Mouse (Mus musculus): ENCODE results near the gene Dnali1. TPM values are rescaled to one million over a fixed set of nuclear protein-coding genes. Genes with fewer than 3 reads are reported as not detected.

Dnali1 gene
- not detected in 2 replicates for total RNA-seq (2021)
- long read RNA-seq, result 0 reads

DNA sequence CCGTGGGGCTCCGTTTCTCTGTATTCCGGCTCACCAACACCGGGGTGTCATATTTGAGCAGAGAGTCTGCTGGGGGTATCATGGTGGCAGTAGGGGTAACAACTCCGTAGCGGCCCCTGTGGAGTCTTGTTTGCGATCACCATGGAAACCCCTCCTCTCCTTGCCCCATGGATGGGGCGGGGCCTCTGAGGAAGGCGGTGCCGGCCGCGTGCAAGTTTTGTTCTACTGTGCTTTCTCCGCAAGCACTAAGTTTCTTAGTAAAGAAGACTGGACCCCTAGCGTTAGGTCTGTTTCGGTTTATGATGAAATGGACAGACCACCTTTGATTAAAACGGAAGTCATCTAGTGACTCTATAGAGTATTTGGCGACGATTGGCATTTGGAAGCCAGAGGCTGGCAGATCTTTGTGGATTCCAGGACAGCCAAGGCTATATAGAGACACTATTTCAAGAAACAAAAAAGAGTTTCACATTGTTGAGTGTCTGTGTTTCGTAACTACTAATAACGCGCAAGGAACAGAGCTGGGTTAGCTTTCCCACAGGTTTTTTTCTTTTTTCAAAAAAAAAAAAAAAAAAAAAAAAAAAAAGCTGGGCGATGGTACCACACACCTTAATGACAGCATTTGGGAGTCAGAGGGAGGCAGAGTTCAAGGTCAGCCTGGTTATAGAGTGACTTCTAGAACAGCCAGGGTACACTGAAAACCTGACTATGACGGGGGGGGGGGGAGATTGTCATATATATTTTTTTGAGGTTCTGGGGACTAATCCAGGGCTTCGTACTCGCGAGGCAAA, at the start of gene Dnali1:
TSS of gene Dnali1 (minus strand) at position 187 of the 791 bp plus-strand sequence.
- DNase-seq, result peak; percentile 70

DNA sequence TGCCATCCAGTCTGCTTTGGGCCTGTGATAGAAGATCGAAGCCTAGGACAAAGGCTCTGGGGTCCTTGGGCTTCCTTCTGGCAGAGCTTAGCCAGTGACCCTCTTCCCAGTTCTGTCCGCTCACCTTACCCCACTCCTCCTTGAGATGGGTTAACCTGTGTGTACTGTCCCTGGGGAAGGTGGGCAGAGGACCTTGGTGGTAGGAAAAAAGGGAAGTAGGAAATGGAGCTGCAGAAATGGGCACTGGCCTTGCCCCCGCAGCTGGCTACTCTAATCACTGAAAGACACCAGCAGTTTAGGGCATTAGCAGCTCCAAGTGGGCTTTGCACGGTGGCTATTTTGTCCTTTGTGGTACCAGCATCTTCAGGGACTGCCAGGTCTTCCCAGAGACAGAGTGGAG, 49.6 kb upstream of the Dnali1 start:
- no peak for DNase-seq

DNA sequence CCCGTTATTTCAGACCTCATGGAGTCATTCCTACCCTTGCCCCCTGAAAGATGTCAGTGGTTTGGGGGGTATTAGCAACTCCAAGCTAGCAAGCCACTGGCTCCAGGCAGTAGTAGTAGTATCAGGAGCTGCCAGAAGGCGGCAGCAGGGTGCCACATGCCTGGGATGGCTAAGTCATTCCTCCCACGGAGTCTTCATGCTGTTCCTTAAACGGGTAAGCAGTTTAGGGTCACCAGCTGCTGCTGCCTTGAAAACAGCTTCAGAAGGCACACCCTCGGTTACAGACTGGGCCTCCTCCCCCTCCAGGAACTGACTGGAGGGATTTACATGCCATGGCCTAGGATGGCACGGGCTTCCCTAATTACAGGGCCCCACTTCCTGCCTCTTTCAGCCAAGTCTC, 49.1 kb upstream of the Dnali1 start:
- DNase-seq, result peak; percentile 84

DNA sequence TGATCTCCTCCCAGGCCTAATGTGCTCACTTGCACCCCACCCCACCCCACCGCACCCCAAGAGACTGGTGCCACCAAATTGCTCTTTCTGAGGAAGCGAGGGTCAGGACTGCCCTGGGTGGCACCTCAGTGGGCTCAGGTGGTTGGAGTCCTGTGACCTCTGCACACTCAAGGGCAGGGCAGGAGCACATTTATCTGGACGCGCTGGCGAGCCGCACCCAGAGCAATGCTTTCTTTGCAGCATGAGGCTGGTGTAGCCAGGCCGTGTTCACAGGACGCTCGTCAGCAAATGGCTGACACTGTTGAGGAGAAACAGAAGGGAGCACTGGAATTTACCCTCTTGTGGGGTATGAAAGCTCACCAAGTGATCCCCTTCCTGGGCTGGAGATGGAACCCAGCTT, 39.9 kb upstream of the Dnali1 start:
- no peak for DNase-seq

DNA sequence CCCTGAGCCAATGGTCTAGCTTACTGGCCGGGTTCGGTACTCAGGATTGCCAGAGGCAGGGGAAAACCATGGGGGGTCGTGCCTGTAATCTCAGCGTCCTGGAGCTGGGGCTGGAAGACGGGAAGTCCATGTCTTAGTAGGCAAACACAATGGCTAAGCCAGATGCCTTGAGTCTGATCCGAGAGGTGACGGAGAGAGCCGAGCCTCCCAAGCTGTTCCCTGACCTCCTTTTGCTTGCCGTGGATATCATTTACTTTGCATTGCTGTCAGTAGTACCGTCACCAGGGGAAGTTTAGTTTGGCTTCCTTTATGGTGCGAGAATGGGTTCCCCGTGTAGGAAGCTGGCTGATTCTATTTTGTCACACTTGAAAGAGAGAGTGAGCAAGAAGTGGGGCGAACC, 35.8 kb upstream of the Dnali1 start:
- no peak for DNase-seq

DNA sequence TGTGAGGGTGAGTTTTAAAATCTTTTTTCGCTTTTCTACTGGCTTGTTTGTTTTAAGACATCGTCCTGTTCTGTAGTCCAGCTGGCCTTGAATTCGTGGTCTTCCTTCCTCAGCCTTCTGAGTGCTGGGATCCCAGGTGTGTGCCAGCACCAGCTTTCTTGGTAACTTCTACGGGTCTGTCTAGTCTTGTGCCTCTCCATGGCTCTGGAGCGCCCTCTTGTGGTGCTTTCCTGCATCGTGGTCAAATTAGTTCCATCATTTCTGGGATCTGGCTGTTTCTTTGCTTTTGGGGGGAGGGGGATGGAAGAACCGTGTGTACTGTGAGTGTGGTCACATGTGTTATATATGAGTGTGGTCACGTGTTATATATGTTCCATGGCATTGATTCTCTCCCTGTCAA, 34.0 kb upstream of the Dnali1 start:
- peak; percentile 85 for DNase-seq

DNA sequence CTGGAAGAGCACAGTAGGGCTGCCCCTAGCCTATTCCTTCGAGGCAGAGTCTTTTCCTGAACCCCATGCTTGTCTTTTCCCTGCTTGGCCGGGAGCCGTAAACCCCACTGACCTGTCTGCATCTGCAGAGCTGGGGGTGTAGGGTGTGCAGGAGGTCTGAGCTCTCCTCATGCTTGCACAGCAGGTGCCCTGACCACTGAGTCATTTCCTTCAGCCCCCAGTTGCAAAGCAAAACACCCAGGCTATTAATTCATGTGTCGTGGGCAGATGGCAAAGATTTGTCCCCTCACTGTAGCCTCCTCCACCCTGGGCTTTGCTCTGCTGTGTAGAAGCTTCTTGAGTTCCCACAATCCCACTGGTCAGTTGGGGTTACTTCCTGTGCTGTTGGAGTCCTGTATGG, 31.9 kb upstream of the Dnali1 start:
- no peak for DNase-seq

DNA sequence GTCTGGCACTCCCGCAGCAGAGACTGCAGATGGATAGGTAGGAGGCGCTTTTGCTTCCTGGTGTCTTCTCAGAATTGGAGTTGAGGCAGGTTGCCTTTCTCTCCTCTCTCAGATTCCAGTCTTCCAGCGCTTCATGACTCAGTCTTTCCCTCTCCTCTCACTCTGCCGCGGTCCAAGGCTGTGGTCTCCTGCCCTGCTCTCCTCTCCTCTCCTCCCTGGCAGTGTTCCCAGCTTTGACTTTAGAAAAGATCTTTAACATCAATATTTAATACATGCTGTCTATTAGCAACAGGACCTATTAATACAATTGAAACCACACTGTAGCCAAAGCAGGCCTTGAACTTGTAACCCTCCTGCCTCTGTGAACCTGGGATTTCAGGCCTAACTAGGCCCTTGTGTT, 30.6 kb upstream of the Dnali1 start:
- DNase-seq, result peak; percentile 47

DNA sequence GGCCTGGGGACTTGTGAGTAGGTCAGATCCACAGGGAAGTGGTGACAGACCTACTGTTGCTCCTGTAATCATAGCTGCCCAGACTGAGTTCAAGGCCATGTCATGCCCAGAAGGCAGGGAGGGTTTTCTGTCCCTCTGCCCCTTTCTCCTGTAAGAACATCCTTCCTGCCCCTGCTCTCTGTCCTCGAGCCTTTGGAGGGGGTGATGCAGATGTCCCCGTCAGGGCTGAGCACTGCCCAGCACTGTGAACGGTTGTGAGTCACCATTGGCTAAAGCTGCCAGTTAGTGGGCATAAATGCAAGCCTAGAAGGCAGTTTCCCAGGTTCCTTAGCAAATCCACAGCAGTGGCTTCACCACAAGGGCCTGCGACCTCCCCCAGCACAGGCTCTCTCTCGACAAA, 27.5 kb upstream of the Dnali1 start:
- DNase-seq, result no peak

DNA sequence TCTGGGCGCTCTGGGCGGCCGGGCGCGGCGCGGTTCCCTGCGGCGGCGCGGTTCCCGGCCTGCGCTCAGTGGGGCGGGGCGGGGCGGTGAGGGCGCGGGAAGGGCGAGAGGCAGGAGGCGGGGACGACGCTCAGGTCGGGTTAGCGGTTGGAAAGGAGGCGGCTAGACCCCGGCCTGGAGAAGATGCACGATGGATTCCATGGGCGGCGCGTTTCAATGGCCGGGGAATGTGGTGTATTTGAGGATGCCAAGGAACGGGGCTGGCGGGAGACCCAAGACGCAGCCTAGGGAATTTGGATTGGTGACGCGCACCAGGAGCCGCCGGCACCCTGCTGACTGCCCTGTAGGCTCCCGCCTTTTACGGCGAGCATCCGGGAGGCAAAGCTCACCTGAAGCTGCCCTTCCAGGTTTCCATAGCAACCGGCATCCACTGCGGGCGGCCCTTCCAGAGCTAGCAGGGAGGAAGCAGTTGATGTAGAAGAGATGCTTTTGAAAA, 19.9 kb upstream of the Dnali1 start:
- DNase-seq, result peak; percentile 84

DNA sequence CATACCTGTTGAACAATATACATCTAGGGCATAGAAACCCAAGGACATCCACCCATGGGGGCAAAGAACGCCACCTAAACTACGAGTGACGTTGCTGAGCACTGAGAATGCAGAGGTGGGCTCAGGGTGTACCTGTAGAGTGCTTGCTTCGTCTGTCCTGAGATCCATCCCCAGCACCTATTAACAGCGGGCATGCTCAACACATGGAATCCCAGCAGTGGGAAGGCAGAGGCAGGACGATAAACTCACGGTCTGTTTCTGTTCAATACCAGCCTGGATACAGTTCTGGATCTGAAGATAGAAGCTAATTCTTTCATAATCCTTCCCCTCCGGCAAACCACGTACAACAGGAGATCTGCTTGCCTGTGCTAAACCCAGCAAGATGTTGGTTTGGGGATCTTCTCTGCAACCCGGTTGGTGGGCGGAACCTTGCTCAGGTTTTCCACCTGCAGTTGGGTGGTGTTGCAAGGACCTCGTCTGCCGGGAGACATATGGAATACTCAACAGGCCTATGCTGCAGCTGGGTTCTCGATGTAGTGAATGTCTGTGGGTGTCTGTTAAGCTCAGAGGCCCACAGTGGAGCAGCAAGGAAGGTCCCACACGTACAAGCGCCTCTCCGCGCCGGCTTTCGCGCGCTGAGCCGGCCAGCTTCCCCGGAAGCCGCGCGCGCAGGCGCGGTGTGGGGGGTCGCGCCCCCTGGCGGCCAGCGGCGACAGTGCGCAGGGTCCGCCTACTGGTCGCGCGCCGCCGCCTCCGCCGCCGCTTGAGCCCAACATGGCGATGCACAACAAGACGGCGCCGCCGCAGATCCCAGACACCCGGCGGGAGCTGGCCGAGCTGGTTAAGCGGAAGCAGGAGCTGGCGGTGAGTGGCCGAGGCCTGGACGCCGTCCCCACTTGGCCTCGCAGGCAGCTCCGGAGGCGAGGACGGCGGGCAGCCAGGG, 19.2 kb upstream of the Dnali1 start, which contains the start of gene Meaf6:
TSS of gene Meaf6 (plus strand) at position 732 of the 943 bp plus-strand sequence.
- peak; percentile 94 for DNase-seq

DNA sequence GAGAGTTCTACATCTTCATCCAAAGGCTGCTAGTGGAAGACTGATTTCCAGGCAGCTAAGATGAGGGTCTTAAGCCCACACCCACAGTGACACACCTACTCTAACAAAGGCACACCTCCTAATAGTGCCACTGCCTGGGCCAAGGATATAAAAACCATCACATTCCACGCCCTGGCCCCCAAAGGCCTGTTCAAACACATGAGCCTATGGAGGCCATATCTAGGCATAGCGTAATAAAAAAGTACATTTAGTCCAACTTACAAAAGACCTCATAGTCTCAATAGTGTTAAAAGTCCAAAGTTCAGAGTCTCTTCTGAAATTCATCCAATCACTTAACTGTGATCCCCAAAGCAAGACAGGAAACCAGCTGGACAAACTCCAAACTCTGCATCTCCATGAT, 13.2 kb upstream of the Dnali1 start:
- no peak for DNase-seq

DNA sequence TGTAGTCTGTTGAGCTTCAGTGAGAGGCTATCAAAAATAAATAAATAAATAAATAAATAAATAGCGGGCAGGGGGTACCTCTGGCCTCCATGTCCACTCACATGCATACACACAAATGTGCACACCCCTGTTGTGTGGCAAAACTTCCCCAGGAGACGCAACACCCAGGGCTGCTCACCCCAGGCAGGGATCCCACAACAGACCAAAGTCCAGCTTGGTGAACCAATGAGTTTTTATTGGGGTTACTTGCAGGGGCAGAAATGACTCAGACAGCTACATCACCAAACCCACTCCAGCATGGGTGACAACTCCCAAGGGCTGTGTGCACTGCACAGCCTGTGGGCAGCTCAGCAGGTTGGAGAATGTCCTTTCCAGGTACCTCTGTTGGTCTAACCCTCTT, 12.2 kb upstream of the Dnali1 start:
- no peak for DNase-seq

DNA sequence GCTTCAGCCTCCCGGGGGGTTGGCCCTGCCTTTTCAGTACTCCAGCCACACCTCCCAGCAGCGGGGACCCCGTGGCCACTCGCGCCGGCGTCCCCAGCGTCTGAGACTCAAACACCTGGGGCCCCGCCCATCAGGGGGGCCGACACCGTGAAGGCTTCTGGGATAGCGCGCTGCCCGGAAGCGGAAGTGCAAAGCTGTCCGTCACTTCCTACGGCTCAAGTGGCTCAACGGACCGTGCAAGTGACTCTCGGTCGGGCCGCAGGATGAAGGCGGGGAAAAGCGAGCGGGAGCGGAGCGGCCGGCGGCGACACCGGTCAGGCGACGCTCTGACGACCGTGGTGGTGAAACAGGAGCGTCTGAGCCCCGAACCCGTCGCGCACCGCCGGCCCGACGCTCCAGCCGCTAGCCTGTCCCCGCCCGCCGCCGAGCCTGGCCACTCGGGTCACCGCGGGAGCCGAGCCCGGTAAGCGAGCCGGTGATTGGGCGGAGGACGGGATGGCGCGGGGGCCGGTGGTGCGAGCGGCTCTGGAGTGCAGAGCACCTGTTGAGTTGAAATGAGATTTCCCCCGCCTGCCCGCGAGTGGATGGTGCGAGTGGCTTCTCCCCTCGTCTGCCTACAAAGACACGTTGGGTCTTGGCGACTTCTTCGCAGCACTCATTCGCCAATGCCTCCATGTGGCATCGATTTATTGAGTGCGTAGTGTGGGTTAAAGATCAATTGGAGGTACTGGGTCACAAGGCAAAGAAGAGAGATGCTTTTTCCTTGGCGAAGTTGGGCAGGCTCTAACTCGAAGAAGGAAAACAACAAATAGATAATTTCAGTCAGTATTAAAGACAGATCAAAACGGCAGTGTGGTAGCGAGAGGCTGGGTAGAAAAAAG, 1.2 kb upstream of the Dnali1 start, which contains the start of gene Snip1:
TSS of gene Snip1 (plus strand) at position 183 of the 881 bp plus-strand sequence.
- peak; percentile 94 for DNase-seq

DNA sequence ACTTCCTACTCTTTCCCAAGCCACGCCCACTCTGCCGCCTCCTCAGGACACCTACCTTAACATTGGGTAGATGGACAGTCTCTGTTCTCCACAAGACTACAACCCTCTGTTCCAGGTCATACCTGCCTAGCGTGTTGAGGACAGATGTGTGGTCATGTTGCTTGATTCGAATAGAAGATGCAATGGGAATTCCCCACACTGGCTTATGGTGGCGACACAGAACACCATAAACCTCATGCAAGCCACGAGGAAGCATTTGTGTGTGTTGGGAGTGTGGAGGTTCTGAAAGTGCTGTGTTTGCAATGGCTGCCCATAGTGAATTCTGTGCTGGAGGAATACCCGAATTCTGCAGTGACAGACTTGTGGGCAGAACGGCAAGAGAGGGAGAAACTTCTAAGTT, 1.7 kb downstream of the Dnali1 start:
- no peak for DNase-seq

DNA sequence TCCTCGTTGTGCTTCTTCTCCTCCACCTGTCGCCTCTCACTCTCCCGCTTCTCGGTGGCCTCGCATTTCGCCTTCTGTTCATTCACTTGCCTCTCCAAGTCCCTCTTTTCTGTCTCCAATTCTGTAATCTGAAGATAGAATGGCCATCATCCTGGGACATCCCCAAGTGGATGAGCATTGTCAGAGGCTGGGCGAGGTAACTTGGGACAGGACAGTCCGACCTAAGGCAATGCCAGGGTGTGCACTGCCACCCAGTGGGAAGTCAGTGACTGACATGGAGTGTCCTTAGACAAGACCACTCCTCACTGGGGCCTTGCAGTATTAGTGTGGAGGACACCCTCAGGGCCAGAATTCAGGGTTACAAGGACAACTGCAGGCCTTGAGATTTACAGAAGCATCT, 6.5 kb downstream of the Dnali1 start:
- peak; percentile 57 for DNase-seq

DNA sequence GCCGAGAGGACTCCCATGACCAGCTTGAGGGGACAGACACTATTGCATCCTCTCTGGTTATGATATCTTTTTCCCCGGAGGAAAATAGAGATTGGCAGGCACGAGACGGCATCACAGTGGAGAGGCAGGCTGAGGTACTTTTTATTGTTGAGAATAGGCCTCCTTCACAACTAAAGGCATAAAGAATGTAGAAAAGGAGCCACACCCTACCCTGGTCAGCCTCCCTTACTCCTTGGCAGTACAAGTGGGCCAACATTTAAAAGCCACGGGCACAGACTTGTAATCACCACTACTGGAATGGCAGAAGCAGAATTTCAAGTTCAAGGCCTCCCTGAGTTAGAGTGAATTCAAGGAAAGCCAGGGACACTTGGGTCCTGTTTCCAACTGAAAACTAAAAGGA, 7.5 kb downstream of the Dnali1 start:
- DNase-seq, result no peak

DNA sequence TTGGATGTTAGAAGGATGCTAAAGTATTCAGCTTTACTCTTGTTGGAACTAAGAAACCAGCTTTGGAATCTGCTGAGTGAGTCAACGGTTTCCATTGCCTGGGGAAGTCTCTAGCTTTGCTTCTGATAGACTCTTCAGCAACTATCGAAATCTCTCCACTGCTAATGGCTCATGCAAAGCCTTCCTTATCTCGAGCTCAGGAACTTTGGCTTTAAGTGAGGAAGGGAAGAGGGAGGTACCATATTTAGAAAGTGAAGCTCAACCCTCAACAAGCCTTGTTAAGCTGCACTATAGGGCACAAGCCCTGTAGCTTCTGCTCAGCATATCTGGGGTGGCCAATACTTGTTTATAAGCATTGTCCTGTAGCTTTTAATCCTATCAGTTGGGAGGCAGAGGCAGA, 8.2 kb downstream of the Dnali1 start:
- no peak for DNase-seq

DNA sequence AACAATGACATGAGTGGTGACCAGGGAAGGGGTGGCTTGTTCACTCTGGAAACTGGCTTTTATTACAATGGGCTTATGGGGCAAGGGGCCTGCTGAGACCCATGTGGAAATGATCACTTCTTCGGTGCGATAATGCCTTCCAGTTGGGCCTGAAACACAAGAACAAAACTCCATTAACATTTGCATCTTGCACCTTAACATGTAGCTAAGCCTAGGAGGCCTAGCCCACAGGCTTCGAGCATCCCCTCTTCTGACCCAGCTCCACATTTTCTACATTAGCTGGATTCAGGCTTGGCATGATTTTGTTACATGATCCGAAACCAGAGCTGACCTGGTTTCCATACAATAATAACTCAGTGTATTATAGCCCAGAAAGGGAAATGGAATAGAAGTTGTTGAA, 9.0 kb downstream of the Dnali1 start:
- DNase-seq, result no peak

DNA sequence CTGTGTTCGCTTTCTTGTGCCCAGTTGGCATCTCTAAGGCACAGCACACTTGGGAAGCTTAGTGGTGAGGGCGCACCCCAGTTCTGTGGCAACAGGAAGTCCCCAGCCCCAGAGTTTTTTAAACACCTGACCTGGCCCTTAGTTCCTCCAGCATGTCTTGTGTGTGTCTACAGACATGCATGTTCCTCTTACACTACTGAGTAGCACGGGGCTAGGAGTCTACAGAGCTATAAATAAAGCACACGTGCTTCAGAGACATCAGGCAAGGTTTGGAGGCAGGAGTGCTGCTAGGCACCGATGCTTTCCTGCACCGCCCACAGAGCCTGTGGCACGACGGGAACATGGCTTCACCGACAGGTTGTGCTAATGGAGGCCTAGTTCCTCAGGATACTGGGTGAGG, 10.1 kb downstream of the Dnali1 start:
- no peak for DNase-seq

DNA sequence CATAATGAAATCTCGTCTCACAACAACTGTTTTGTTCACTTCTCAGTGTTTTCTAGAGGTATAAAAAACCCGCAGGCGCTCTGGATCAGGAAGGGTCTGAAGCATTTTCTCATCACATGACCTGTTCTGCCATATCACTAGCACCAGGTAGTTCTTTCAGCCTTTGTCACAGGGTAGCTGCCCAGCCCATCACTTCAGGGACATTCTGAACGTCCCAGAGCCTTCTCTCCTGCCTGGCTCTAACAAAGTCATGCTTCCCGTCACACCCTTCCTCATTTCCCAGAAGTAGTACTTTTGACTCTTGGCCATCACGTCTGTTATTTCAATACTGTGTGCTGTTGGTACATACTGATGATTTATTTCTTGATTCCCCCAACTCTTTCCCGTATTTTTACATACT, 21.0 kb downstream of the Dnali1 start:
- no peak for DNase-seq

DNA sequence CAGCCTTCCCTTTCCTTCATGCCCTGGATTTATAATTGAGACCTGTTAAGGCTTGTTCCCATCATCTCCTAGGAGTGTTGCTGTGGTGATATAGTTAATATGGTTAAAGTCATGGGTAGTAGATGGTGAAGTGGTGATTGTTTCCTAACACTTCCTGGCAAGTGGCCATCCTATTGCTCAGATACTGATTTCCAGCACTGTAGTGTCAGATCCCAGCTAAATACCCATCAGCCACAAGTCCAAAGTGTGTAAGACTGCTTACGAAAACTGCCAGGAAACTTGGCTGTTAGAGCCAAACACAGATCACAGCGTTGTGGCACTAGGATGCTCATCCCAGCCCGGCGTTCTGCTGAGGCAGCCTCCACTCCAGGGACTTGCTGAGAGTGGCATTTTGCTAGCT, 31.2 kb downstream of the Dnali1 start:
- no peak for DNase-seq
